Mouse (Mus musculus) heart, adult 2 months (tissue): ENCODE measurements at regions not wholly inside any gene's neighbourhood (a gene's known extent, or its start where the extent isn't known, plus 50 kb on each side); places are given as distances from the start of the nearest gene placed in this dataset.

Experiments
- EP300 ChIP-seq: fragments of 200-500 bp; IDR thresholded peaks from 2 replicates; pipeline ENCODE4 v1.6.1; 2011; ENCODE audit warnings: low read depth, low read length, control low read depth; ENCODE audit not compliant: insufficient read depth
- POLR2A ChIP-seq: fragments of 200-500 bp; IDR thresholded peaks from 2 replicates; pipeline ENCODE4 v1.6.1; 2011; ENCODE audit warnings: mild to moderate bottlenecking, low read depth, low read length, control low read depth; ENCODE audit not compliant: insufficient read depth

DNA sequence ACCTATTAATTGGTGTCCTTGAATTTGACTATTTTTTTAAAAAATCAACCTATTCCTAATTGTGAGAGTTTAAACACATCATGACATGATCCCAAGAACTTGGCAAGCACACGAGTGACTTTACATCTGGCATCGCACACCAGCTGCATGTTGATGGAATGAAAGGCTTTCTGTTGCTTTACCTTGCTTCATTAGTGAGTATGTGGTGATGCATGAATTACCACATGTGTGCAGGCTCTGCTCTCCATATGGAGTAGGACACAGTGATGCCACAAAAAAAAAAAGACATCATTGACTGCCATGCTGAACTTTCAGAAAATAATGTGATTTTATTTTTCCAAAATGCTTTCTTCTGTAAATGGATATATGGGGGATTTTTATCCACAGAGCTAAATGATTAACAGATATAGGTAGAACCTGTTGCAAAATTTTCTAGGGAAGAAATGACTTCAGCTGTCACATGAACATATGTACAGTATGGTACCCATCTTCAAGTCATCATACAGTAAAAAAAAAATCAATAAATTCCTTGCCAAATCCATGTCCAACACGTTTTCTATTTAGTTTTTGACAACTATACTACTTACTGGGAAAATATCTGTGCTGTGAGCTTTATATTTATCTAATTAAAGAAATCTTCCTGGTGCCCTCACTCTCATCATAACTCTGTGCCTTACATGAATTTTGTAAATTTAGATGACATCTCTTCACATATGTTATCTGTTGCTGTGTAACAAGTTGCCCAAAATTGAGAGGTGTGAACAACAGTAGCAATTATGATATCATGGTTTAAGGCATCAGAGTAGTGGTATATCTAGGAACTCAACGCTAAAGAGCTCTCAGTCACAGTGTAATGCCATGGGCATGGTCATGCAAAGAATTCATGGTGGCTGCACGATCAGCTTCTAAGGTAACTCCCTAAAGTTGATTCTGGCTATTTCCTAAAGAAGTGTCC, 84.0 kb upstream of the Arrdc3 start:
- no peak for TF ChIP-seq POLR2A
- TF ChIP-seq EP300, result no peak
